Mouse (Mus musculus) liver, embryonic 14.5 days (tissue): Measurements from ENCODE around the gene Mast3. TPM values are rescaled to one million over a fixed set of nuclear protein-coding genes. Genes with fewer than 3 reads are reported as not detected.
A peak's percentile ranks its signal among the peaks of the same experiment; 100 is the strongest.

Experiments used
- ATAC-seq: fragments of 200-750 bp; cut with Nextera tagmentation; 2 replicates; pipeline ENCODE4 v1.8.0; 2017; ENCODE audit warnings: moderate number of reproducible peaks, mild to moderate bottlenecking, moderate library complexity; ENCODE audit not compliant: insufficient read depth
- DNase-seq, 3 experiments: peaks; one replicate each; pipeline ENCODE4 v3.0.0-alpha.2; 2012 to 2013; ENCODE audit warnings: low read depth in 3 of 3, low spot score in 3 of 3
- H3K27ac ChIP-seq: fragments of 300-500 bp; sonication (generic); 2 replicates; pipeline ENCODE4 v1.5.1; 2014; ENCODE audit warnings: moderate library complexity, mild to moderate bottlenecking, control low read depth, inconsistent platforms
- H3K27me3 ChIP-seq: fragments of 300-500 bp; sonication (generic); 2 replicates; pipeline ENCODE4 v1.6.1; 2014; ENCODE audit warnings: mild to moderate bottlenecking, low read length, moderate library complexity; ENCODE audit not compliant: control insufficient read depth, insufficient read depth
- H3K36me3 ChIP-seq: fragments of 300-500 bp; sonication (generic); replicated peaks from 2 replicates; pipeline ENCODE4 v1.6.1; 2014; ENCODE audit warnings: low read depth; ENCODE audit not compliant: control insufficient read depth, insufficient read depth
- H3K4me1 ChIP-seq, 2 experiments: fragments of 200-500 bp in 1 of 2; fragments of 300-500 bp in 1 of 2; sonication (generic) in 1 of 2; replicated peaks; 2 replicates each; pipeline ENCODE4 v1.6.1; 2012 to 2014; ENCODE audit warnings: antibody characterized with exemption in 1 of 2, inconsistent platforms in 1 of 2, low read length in 1 of 2; ENCODE audit not compliant: control insufficient read depth in 2 of 2, insufficient read depth in 2 of 2
- H3K4me2 ChIP-seq: fragments of 300-500 bp; sonication (generic); 2 replicates; pipeline ENCODE4 v1.6.1; 2014; ENCODE audit warnings: low read depth, mild to moderate bottlenecking, control low read depth, moderate library complexity
- H3K4me3 ChIP-seq, 2 experiments: fragments of 200-500 bp in 1 of 2; fragments of 300-500 bp in 1 of 2; sonication (generic) in 1 of 2; 2 replicates each; pipeline ENCODE4 v1.5.1; 2012 to 2014; ENCODE audit warnings: low read depth in 2 of 2, low read length in 2 of 2, mild to moderate bottlenecking in 2 of 2, control low read depth in 1 of 2, inconsistent platforms in 1 of 2, moderate library complexity in 1 of 2; ENCODE audit not compliant: insufficient read depth in 1 of 2
- H3K9ac ChIP-seq: fragments of 300-500 bp; sonication (generic); replicated peaks from 2 replicates; pipeline ENCODE4 v1.6.1; 2014; ENCODE audit warnings: mild to moderate bottlenecking, control low read depth, moderate library complexity
- H3K9me3 ChIP-seq: fragments of 300-500 bp; sonication (generic); 2 replicates; pipeline ENCODE4 v1.6.1; 2016; ENCODE audit warnings: low read length, mixed read lengths; ENCODE audit not compliant: control insufficient read depth
- CTCF ChIP-seq: IDR thresholded peaks from 2 replicates; pipeline ENCODE4 v1.5.1; 2016; ENCODE audit warnings: antibody characterized with exemption, low read depth, control low read depth
- EP300 ChIP-seq: IDR thresholded peaks from 2 replicates; pipeline ENCODE4 v1.6.1; 2016; ENCODE audit warnings: antibody characterized with exemption, low read depth
- WGBS: fragments of 180-500 bp; shearing (Covaris S2); extraction: QIAGEN DNeasy Blood & Tissue Kit; methylation state at CpG from one replicate; pipeline ENCODE4 v1.1.7; 2014; ENCODE audit not compliant: insufficient replicate concordance; 5-methylcytosine and 5-hydroxymethylcytosine counted together
- polyA plus RNA-seq, 2 experiments: library from polyadenylated mRNA; depleted of rRNA in 1 of 2; stranded (reverse) in 1 of 2; unstranded in 1 of 2; fragments of >200 nt; fragmentation: Nextera tagmentation in 1 of 2; extraction: Ambion mirVana in 1 of 2; gene quantifications; 2 replicates each; pipeline versions ENCODE4 v1.2.1 to v1.2.3; 2012 to 2014

The Mast3 gene
- polyA plus RNA-seq, 2 experiments, result 5.4 to 11.1 TPM

GRCm38 (mm10) chr8:70760350-70760749 lies 44.5 kb downstream of the Mast3 start:
- Histone ChIP-seq H3K27ac (peak overlapping the region; percentile 87), H3K27me3 (no peaks in the 10 kb centered on the region), H3K9me3 (no peaks in the 10 kb centered on the region), H3K4me2 (peak overlapping the region; percentile 96), H3K9ac (peak overlapping the region; percentile 75), H3K4me3 (peak overlapping the region; percentile 62 to 76), H3K36me3 (no peaks in the 10 kb centered on the region; the same call in 1 of the 2 replicates), H3K4me1 (peaks cover 48 to 49% of the 10 kb centered on the region in 2 experiments)
- ATAC-seq (peak; percentile 4; the same call in 1 of the 2 replicates), DNase-seq (no peak)
- no peak for TF ChIP-seq EP300
- no peak for TF ChIP-seq CTCF
- under 1% methylated on average over 22 of the region's 22 CpGs for WGBS

- H3K9me3 ChIP-seq, result no peaks in the 10 kb centered on the region
- H3K4me2 ChIP-seq, result peak overlapping the region; percentile 96
- WGBS, result 65% methylated on average over 19 of the region's 19 CpGs
- H3K4me3 ChIP-seq, result peak overlapping the region in 1 of 2 experiments; percentile 76; a peak in 1 of 4 replicates
- H3K4me1 ChIP-seq, result peaks cover 35 to 44% of the 10 kb centered on the region in 2 experiments
- H3K27me3 ChIP-seq, result no peaks in the 10 kb centered on the region
- H3K27ac ChIP-seq, result peak overlapping the region; percentile 87; the same call in 1 of the 2 replicates
- ATAC-seq (no peak), DNase-seq (no peak)
- no peak for TF ChIP-seq CTCF
- TF ChIP-seq EP300, result no peak
- no peaks in the 10 kb centered on the region; the same call in 1 of the 2 replicates for H3K36me3 ChIP-seq
- no peak overlapping the region for H3K9ac ChIP-seq
Observed at GRCm38 (mm10) chr8:70758616-70759561, 46.0 kb downstream of the Mast3 start.

- no peaks in the 10 kb centered on the region for H3K9me3 ChIP-seq
- ATAC-seq (no peak), DNase-seq (no peak)
- no peak overlapping the region for H3K4me2 ChIP-seq
- 78% methylated on average over 7 of the region's 7 CpGs for WGBS
- peaks cover 29 to 43% of the 10 kb centered on the region in 2 experiments for H3K4me1 ChIP-seq
- no peak overlapping the region for H3K9ac ChIP-seq
- no peak overlapping the region for H3K4me3 ChIP-seq
- no peak overlapping the region for H3K27ac ChIP-seq
- H3K27me3 ChIP-seq, result no peaks in the 10 kb centered on the region
- no peaks in the 10 kb centered on the region; the same call in 1 of the 2 replicates for H3K36me3 ChIP-seq
- no peak for TF ChIP-seq EP300
- TF ChIP-seq CTCF, result no peak
Observed at GRCm38 (mm10) chr8:70758308-70758615, 46.6 kb downstream of the Mast3 start.

- Histone ChIP-seq H3K4me2 (no peak overlapping the region), H3K4me1 (peaks cover 27 to 43% of the 10 kb centered on the region in 2 experiments), H3K9ac (no peak overlapping the region), H3K4me3 (no peak overlapping the region), H3K27ac (no peak overlapping the region), H3K27me3 (no peaks in the 10 kb centered on the region), H3K36me3 (no peaks in the 10 kb centered on the region; the same call in 1 of the 2 replicates), H3K9me3 (no peaks in the 10 kb centered on the region)
- WGBS, result 71% methylated on average over 22 of the region's 22 CpGs
- DNase-seq (no peak), ATAC-seq (no peak)
- TF ChIP-seq EP300, result no peak
- TF ChIP-seq CTCF, result peak; percentile 77
Observed at GRCm38 (mm10) chr8:70757523-70758307, 47.1 kb downstream of the Mast3 start.
